Comparison of ENCODE assay signal across 11 mouse cellular contexts in genomic region chr17:31286492-31286891, GRCm38 (mm10). TPM values are rescaled to one million over a fixed set of nuclear protein-coding genes. Genes with fewer than 3 reads are reported as not detected.
DNase-seq lines count a peak whose midpoint lies in the region; ATAC-seq lines count a peak whose summit lies in the region.
"Had no signal": no experiment of that assay in that cellular context is flagged by ENCODE, and none has a peak within 500 bp of the region (broad histone marks: within the 10 kb centered on the region; RNA-seq: fewer than 3 reads in every experiment).

TSS of gene Slc37a1 (plus strand) at chr17:31286792.

- no peaks in the 10 kb centered on the region for H3K9me3 ChIP-seq in forebrain, embryonic 16.5 days (ENCODE audit: control insufficient read depth, low read length)
- H3K9me3 ChIP-seq in forebrain, embryonic 12.5 days, result no peaks in the 10 kb centered on the region
- H3K9me3 ChIP-seq in midbrain, embryonic 13.5 days, result no peaks in the 10 kb centered on the region
- H3K9me3 ChIP-seq in midbrain, embryonic 11.5 days (ENCODE audit: control insufficient read depth, low read length), result no peaks in the 10 kb centered on the region

- H3K9ac ChIP-seq in forebrain, embryonic 16.5 days (replicated peaks; ENCODE audit: low read depth, low read length), result no peak within 1 kb of the TSS
- no peak within 1 kb of the TSS for H3K9ac ChIP-seq in forebrain, embryonic 12.5 days
- H3K9ac ChIP-seq in midbrain, embryonic 13.5 days (replicated peaks), result no peak within 1 kb of the TSS
- no peak within 1 kb of the TSS for H3K9ac ChIP-seq in midbrain, embryonic 11.5 days (ENCODE audit: low read length)

- no peak for DNase-seq in midbrain, embryonic 11.5 days (ENCODE audit: low spot score, missing footprints)
- no peak for DNase-seq in gonadal fat pad, adult 2 months (ENCODE audit: low read depth)
- DNase-seq in spleen, postnatal 36 days (ENCODE audit: low spot score in 2 of 2), result no peak
- DNase-seq: kidney, adult 2 months; lung, adult 18-20 months had no signal

- H3K4me1 ChIP-seq in forebrain, embryonic 16.5 days (replicated peaks; ENCODE audit: control insufficient read depth, insufficient read depth, low read length), result peaks cover 6% of the 10 kb centered on the region; the same call in 1 of the 2 replicates
- H3K4me1 ChIP-seq in forebrain, embryonic 12.5 days, result peaks cover 16% of the 10 kb centered on the region
- H3K4me1 ChIP-seq in midbrain, embryonic 13.5 days (replicated peaks), result peaks cover 11% of the 10 kb centered on the region
- peaks cover 5% of the 10 kb centered on the region for H3K4me1 ChIP-seq in midbrain, embryonic 11.5 days (ENCODE audit: control insufficient read depth, insufficient read depth, low read length)

- H3K27me3 ChIP-seq in forebrain, embryonic 16.5 days (replicated peaks; ENCODE audit: control insufficient read depth, insufficient read depth, low read length), result no peaks in the 10 kb centered on the region
- H3K27me3 ChIP-seq in forebrain, embryonic 12.5 days, result no peaks in the 10 kb centered on the region; the same call in 1 of the 2 replicates
- H3K27me3 ChIP-seq in midbrain, embryonic 13.5 days, result no peaks in the 10 kb centered on the region
- no peaks in the 10 kb centered on the region for H3K27me3 ChIP-seq in midbrain, embryonic 11.5 days (ENCODE audit: control insufficient read depth, insufficient read depth, low read length)

- 81% methylated on average over 1 of the region's 1 CpGs for WGBS in forebrain, embryonic 16.5 days
- WGBS in forebrain, embryonic 12.5 days, result 100% methylated on average over 1 of the region's 1 CpGs
- WGBS in midbrain, embryonic 13.5 days, result 93% methylated on average over 1 of the region's 1 CpGs
- WGBS in midbrain, embryonic 11.5 days, result 90% methylated on average over 1 of the region's 1 CpGs

- no peak for ATAC-seq in forebrain, embryonic 16.5 days
- no peak for ATAC-seq in forebrain, embryonic 12.5 days (ENCODE audit: low FRiP score)
- no peak for ATAC-seq in midbrain, embryonic 13.5 days
- no peak for ATAC-seq in midbrain, embryonic 11.5 days (ENCODE audit: low FRiP score)
- no peak for ATAC-seq in neutrophil, adult 5-6 weeks (ENCODE audit: extremely low read depth, insufficient number of reproducible peaks, low FRiP score, poor library complexity, severe bottlenecking)
- ATAC-seq in erythroid progenitor cell, adult 5-6 weeks (replicated peaks; ENCODE audit: low FRiP score, poor library complexity, severe bottlenecking), result no peak

- H3K36me3 ChIP-seq in forebrain, embryonic 16.5 days (ENCODE audit: control insufficient read depth, insufficient read depth), result no peaks in the 10 kb centered on the region
- H3K36me3 ChIP-seq in forebrain, embryonic 12.5 days (replicated peaks), result no peaks in the 10 kb centered on the region
- H3K36me3 ChIP-seq in midbrain, embryonic 13.5 days, result no peaks in the 10 kb centered on the region
- no peaks in the 10 kb centered on the region for H3K36me3 ChIP-seq in midbrain, embryonic 11.5 days (ENCODE audit: control insufficient read depth, insufficient read depth, low read length)

- H3K4me3 ChIP-seq in forebrain, embryonic 16.5 days (replicated peaks; ENCODE audit: low read length), result no peak within 1 kb of the TSS
- no peak within 1 kb of the TSS for H3K4me3 ChIP-seq in forebrain, embryonic 12.5 days (replicated peaks)
- no peak within 1 kb of the TSS for H3K4me3 ChIP-seq in midbrain, embryonic 13.5 days (replicated peaks)
- H3K4me3 ChIP-seq in midbrain, embryonic 11.5 days (ENCODE audit: low read depth, low read length), result no peak within 1 kb of the TSS
- H3K4me3 ChIP-seq: left cerebral cortex, adult 2 months had no signal

- H3K4me2 ChIP-seq in forebrain, embryonic 16.5 days (ENCODE audit: low read length), result no peak within 1 kb of the TSS
- no peak within 1 kb of the TSS for H3K4me2 ChIP-seq in forebrain, embryonic 12.5 days
- no peak within 1 kb of the TSS for H3K4me2 ChIP-seq in midbrain, embryonic 13.5 days (replicated peaks)
- H3K4me2 ChIP-seq in midbrain, embryonic 11.5 days, result no peak within 1 kb of the TSS

- no peak within 1 kb of the TSS for H3K27ac ChIP-seq in forebrain, embryonic 16.5 days (ENCODE audit: low read length)
- no peak within 1 kb of the TSS for H3K27ac ChIP-seq in forebrain, embryonic 12.5 days
- H3K27ac ChIP-seq in midbrain, embryonic 13.5 days, result no peak within 1 kb of the TSS
- no peak within 1 kb of the TSS for H3K27ac ChIP-seq in midbrain, embryonic 11.5 days (ENCODE audit: low read depth, low read length)
- H3K27ac ChIP-seq: left cerebral cortex, adult 2 months had no signal

RNA-seq across cellular contexts. Expression of gene Slc37a1, which starts in this region (rescaled TPM):
- 9.9 and 14.2 TPM in 2 replicates for polyA plus RNA-seq in forebrain, embryonic 16.5 days (2015; fragmentation: Nextera tagmentation; extraction: Ambion mirVana)
- 9.4 and 10.7 TPM in 2 replicates for polyA plus RNA-seq in forebrain, embryonic 12.5 days (2016; fragmentation: Nextera tagmentation; extraction: Ambion mirVana)
- 11.4 and 17.4 TPM in 2 replicates for polyA plus RNA-seq in midbrain, embryonic 13.5 days (2015; fragmentation: Nextera tagmentation; extraction: Ambion mirVana)
- 5.8 and 6.6 TPM in 2 replicates for polyA plus RNA-seq in midbrain, embryonic 11.5 days (2014; fragmentation: Nextera tagmentation; extraction: Ambion mirVana)
- 36.0 and 38.5 TPM in 2 replicates for polyA plus RNA-seq in gonadal fat pad, adult 2 months (2012; rRNA removed)
- 19.5 and 19.6 TPM in 2 replicates for total RNA-seq in neutrophil, adult 5-6 weeks (2017)
- 2.5 and 4.7 TPM in 2 replicates for total RNA-seq in erythroid progenitor cell, adult 5-6 weeks (2015; ENCODE audit: low replicate concordance)
- 0.23 and 1.2 TPM in 2 replicates for total RNA-seq in erythroid progenitor cell, adult 5-6 weeks (2017; ENCODE audit: low replicate concordance)
